Mouse (Mus musculus): Measurements from ENCODE around the gene Map4k1. TPM values are rescaled to one million over a fixed set of nuclear protein-coding genes. Genes with fewer than 3 reads are reported as not detected.

Gene Map4k1
- polyA plus RNA-seq, 1 experiment, result 17.0 TPM

DNA sequence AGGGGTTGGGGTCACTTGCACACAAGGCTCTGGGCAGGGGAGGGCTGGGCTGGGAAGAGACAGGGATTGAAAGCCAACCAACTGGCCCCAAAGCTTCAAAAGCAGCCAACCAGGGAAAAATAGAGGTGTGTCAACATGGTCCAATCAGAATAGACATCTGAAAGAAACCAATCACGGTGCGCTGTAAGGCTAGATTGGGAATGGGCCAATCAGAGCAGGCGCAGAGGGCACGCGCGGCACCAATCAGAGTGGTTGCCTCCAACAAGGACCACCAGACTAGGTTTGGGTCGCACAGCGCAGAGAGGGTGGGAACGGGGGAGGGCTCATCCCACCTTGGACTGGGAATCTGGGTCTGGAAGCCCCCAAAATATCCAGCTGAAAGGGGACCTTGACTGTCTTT is 62.5 kb downstream of the Map4k1 start:
- TF ChIP-seq CTCF (IDR thresholded peaks at IDR 0.05; ENCODE audit: insufficient read depth, low read length), result no peak
- TF ChIP-seq POLR2A (IDR thresholded peaks at IDR 0.05; ENCODE audit: borderline replicate concordance, extremely low read depth, low read depth, low read length), result no peak
- 0 out of 2 replicates have a peak, but pooled peaks cover 2% of the 10 kb centered on the region for H3K4me1 ChIP-seq (ENCODE audit: control insufficient read depth, insufficient read depth, low read length)
- 62% methylated on average over 9 of the region's 9 CpGs for WGBS
- no peak for DNase-seq
- H3K4me3 ChIP-seq (replicated peaks; ENCODE audit: extremely low read depth, low read depth, low read length), result no peak overlapping the region

DNA sequence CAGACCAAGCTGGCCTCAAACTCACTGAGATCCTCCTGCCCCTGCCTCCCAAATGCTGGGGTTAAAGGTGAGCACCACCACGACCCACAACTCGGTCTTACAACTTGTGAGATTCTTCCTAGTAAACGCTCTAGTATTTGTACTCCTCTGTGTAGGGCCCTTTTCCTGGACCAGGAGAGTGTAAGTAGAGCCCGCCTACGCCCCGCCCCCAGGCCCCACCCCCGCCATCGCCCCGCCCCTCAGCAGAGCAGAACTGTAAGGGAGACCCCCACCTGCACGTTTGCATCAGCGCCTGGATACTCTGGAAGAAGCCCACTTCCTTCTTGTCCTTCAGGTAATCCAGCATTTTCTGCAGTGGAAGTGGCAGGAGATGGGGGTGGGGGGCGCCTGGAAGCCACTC is 64.7 kb downstream of the Map4k1 start:
- no peak for DNase-seq
- H3K4me1 ChIP-seq (ENCODE audit: control insufficient read depth, insufficient read depth, low read length), result no peaks in the 10 kb centered on the region
- H3K4me3 ChIP-seq (replicated peaks; ENCODE audit: extremely low read depth, low read depth, low read length), result no peak overlapping the region
- 5% methylated on average over 12 of the region's 12 CpGs for WGBS
- TF ChIP-seq CTCF (IDR thresholded peaks at IDR 0.05; ENCODE audit: insufficient read depth, low read length) (no peak), POLR2A (IDR thresholded peaks at IDR 0.05; ENCODE audit: borderline replicate concordance, extremely low read depth, low read depth, low read length) (no peak)

DNA sequence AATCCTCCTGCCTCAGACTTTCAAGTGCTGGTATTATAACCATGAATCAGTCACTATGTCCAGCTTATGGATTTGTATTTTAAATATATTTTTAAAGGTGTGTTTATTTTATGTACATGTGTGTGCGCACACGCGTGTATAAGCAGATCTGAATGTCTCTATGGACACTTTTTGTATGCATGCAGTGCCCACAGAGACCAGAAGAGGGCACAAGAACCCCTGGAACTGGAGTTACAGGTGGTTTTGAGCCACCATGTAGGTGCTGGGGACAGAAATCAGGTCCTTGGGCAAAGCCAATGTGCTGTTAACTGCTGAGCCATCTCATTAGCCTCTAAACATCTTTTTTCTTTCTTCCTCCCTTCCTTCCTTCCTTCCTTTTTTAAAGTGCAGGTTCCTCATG is 66.2 kb downstream of the Map4k1 start:
- DNase-seq, result no peak
- no peak for TF ChIP-seq POLR2A (IDR thresholded peaks at IDR 0.05; ENCODE audit: borderline replicate concordance, extremely low read depth, low read depth, low read length)
- TF ChIP-seq CTCF (IDR thresholded peaks at IDR 0.05; ENCODE audit: insufficient read depth, low read length), result no peak
- H3K4me3 ChIP-seq (replicated peaks; ENCODE audit: extremely low read depth, low read depth, low read length), result no peak overlapping the region
- WGBS, result 79% methylated on average over 3 of the region's 3 CpGs
- H3K4me1 ChIP-seq (ENCODE audit: control insufficient read depth, insufficient read depth, low read length), result no peaks in the 10 kb centered on the region

DNA sequence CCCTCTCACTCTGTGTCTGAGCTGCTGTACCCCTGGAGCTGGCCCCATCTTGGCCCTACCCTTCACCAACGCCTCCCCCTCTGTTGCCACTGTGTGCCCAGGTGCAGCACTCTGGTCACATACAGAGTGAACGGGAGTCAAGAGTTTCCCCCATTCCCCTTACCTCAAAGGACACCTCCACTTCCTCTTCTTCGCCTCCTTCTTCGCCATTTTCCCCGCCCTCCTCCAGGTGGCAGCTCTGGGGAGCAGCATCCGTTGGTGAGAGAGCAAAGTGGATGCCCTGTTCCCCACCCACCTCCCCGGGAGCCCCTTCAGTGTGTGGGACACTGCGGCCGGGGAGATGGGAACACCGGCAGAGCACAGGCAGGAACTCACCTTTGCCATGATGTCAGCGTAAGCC is 66.8 kb downstream of the Map4k1 start:
- no peak for DNase-seq
- no peak for TF ChIP-seq CTCF (IDR thresholded peaks at IDR 0.05; ENCODE audit: insufficient read depth, low read length)
- no peak for TF ChIP-seq POLR2A (IDR thresholded peaks at IDR 0.05; ENCODE audit: borderline replicate concordance, extremely low read depth, low read depth, low read length)
- Histone ChIP-seq H3K4me1 (ENCODE audit: control insufficient read depth, insufficient read depth, low read length) (no peaks in the 10 kb centered on the region), H3K4me3 (replicated peaks; ENCODE audit: extremely low read depth, low read depth, low read length) (no peak overlapping the region)
- 72% methylated on average over 11 of the region's 11 CpGs for WGBS

DNA sequence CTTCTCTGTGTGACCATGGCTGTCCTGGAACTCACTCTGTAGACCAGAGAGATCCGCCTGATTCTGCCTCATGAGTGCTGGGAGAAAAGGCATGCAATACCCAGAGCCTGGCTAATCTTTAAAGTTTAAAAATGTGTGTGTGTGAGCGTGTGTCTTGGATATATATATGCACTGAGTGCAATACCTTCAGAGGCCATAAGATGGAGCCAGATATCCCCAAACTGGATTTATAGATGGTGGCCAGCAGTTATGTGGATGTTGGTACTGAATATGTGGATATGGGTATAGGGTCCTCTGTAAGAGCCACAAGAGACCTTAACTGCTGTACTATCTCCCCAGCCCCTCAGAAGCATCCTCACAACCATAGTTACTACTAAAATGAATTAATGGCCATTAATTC is 68.9 kb downstream of the Map4k1 start:
- Histone ChIP-seq H3K4me3 (replicated peaks; ENCODE audit: extremely low read depth, low read depth, low read length) (no peak overlapping the region), H3K4me1 (ENCODE audit: control insufficient read depth, insufficient read depth, low read length) (no peaks in the 10 kb centered on the region)
- TF ChIP-seq CTCF (IDR thresholded peaks at IDR 0.05; ENCODE audit: insufficient read depth, low read length) (peak; percentile 11; the same call in 1 of the 2 replicates), POLR2A (IDR thresholded peaks at IDR 0.05; ENCODE audit: borderline replicate concordance, extremely low read depth, low read depth, low read length) (no peak)
- 53% methylated on average over 2 of the region's 2 CpGs for WGBS
- no peak for DNase-seq

DNA sequence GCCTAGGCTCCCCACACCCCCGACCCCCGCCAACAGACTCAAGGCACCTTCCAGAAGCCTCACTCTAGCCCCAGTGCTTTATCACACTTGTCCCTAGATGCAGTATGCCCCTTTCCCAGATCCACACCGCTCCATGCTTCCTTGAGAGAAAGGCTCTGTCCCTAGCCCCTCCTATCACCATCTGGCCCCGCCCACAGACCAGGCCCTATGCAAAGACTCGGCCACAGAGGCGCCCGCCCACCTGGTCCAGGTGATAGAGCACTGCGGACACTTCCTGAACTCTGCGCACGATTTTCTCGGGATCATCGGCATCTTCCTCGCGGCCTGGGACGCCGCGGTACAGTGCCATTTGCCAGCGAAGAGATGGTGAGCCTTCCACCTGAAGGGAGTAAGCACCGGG is 71.0 kb downstream of the Map4k1 start:
- DNase-seq, result no peak
- TF ChIP-seq CTCF (IDR thresholded peaks at IDR 0.05; ENCODE audit: insufficient read depth, low read length) (no peak), POLR2A (IDR thresholded peaks at IDR 0.05; ENCODE audit: borderline replicate concordance, extremely low read depth, low read depth, low read length) (no peak)
- 7% methylated on average over 19 of the region's 19 CpGs for WGBS
- H3K4me3 ChIP-seq (replicated peaks; ENCODE audit: extremely low read depth, low read depth, low read length), result no peak overlapping the region
- H3K4me1 ChIP-seq (ENCODE audit: control insufficient read depth, insufficient read depth, low read length), result no peaks in the 10 kb centered on the region

Other genes with a start within 250 kb of the Map4k1 start
- gene Mrps12, start 240.2 kb upstream of the Map4k1 start, polyA plus RNA-seq (2012; rRNA removed), result 45.9 and 57.2 TPM in 2 replicates
- gene Sars2, start 240.1 kb upstream of the Map4k1 start, polyA plus RNA-seq (2012; rRNA removed), result 13.6 and 15.8 TPM in 2 replicates
- gene Ccer2, start 225.9 kb upstream of the Map4k1 start, polyA plus RNA-seq (2012; rRNA removed), result not detected in 2 replicates
- gene Sirt2, start 215.3 kb upstream of the Map4k1 start, polyA plus RNA-seq (2012; rRNA removed), result 84.9 and 102 TPM in 2 replicates
- 48.5 and 49.2 TPM in 2 replicates for gene Nfkbib, start 214.5 kb upstream of the Map4k1 start, polyA plus RNA-seq (2012; rRNA removed)
- 11.2 and 14.5 TPM in 2 replicates for gene Rinl, start 193.1 kb upstream of the Map4k1 start, polyA plus RNA-seq (2012; rRNA removed)
- 166 and 244 TPM in 2 replicates for gene Hnrnpl, start 173.5 kb upstream of the Map4k1 start, polyA plus RNA-seq (2012; rRNA removed)
- 201 and 250 TPM in 2 replicates for gene Ech1, start 156.8 kb upstream of the Map4k1 start, polyA plus RNA-seq (2012; rRNA removed)
- gene Lgals4, start 148.2 kb upstream of the Map4k1 start, polyA plus RNA-seq (2012; rRNA removed), result 19.0 and 25.5 TPM in 2 replicates
- 2.2 and 314 TPM in 2 replicates for gene Lgals7, start 118.2 kb upstream of the Map4k1 start, polyA plus RNA-seq (2012; rRNA removed)
- 0.05 and 1.3 TPM in 2 replicates for gene Capn12, start 100.6 kb upstream of the Map4k1 start, polyA plus RNA-seq (2012; rRNA removed)
- gene Actn4, start 19.7 kb upstream of the Map4k1 start, polyA plus RNA-seq (2012; rRNA removed), result 314 and 324 TPM in 2 replicates
- 175 and 234 TPM in 2 replicates for gene Eif3k, start 186 bp upstream of the Map4k1 start, polyA plus RNA-seq (2012; rRNA removed)
- 0.10 and 10.9 TPM in 2 replicates for gene Ryr1, start 143.1 kb downstream of the Map4k1 start, polyA plus RNA-seq (2012; rRNA removed)
- 15.0 and 19.7 TPM in 2 replicates for gene Rasgrp4, start 152.8 kb downstream of the Map4k1 start, polyA plus RNA-seq (2012; rRNA removed)
- gene Fam98c, start 174.2 kb downstream of the Map4k1 start, polyA plus RNA-seq (2012; rRNA removed), result 46.0 and 47.7 TPM in 2 replicates
- gene Ggn, start 188.2 kb downstream of the Map4k1 start, polyA plus RNA-seq (2012; rRNA removed), result 1.5 and 1.9 TPM in 2 replicates
- 3.9 and 5.8 TPM in 2 replicates for gene Spred3, start 188.4 kb downstream of the Map4k1 start, polyA plus RNA-seq (2012; rRNA removed)
- gene Psmd8, start 198.7 kb downstream of the Map4k1 start, polyA plus RNA-seq (2012; rRNA removed), result 93.5 and 165 TPM in 2 replicates
- gene Catsperg1, start 232.0 kb downstream of the Map4k1 start, polyA plus RNA-seq (2012; rRNA removed), result 3.4 and 3.9 TPM in 2 replicates